Mouse (Mus musculus): Measurements from ENCODE around the gene Olfr670. TPM values are rescaled to one million over a fixed set of nuclear protein-coding genes. Genes with fewer than 3 reads are reported as not detected.

Olfr670 gene
- not detected in 2 replicates for polyA plus RNA-seq (2012; rRNA removed)

GRCm38 (mm10) chr7:104962520-104962919 lies at the start of gene Olfr670:
Olfr670 (minus strand) TSS chr7:104962620.

GRCm38 (mm10) chr7:105001929-105002328 lies 39.5 kb upstream of the Olfr670 start, which contains the start of gene Olfr672:
Olfr672 (minus strand) TSS chr7:105002029.

GRCm38 (mm10) chr7:104979026-104979425 lies 16.6 kb upstream of the Olfr670 start, which contains the start of gene Olfr671:
Olfr671 (minus strand) TSS chr7:104979126.

GRCm38 (mm10) chr7:104933940-104934339 lies 28.5 kb downstream of the Olfr670 start, which contains the start of gene Olfr669:
Olfr669 (plus strand) TSS chr7:104934240.

GRCm38 (mm10) chr7:104927957-104928356 lies 34.5 kb downstream of the Olfr670 start, which contains the start of gene Olfr668:
Olfr668 (minus strand) TSS chr7:104928057.

GRCm38 (mm10) chr7:104921382-104921781 lies 41.0 kb downstream of the Olfr670 start, which contains the start of gene Olfr667:
Olfr667 (minus strand) TSS chr7:104921482.

Other genes starting within 250 kb of the Olfr670 start
- gene Usp17le, start 185.2 kb downstream of the Olfr670 start, polyA plus RNA-seq (2012; rRNA removed) = not detected in 2 replicates
- not detected in 2 replicates for gene Usp17lb, start 120.0 kb downstream of the Olfr670 start, polyA plus RNA-seq (2012; rRNA removed)
- not detected in 2 replicates for gene Usp17la, start 105.6 kb downstream of the Olfr670 start, polyA plus RNA-seq (2012; rRNA removed)
- not detected in 2 replicates for gene Olfr665, start 84.6 kb downstream of the Olfr670 start, polyA plus RNA-seq (2012; rRNA removed)
- gene Olfr666, start 66.7 kb downstream of the Olfr670 start, polyA plus RNA-seq (2012; rRNA removed) = not detected in 2 replicates
- gene Olfr667, start 41.1 kb downstream of the Olfr670 start, polyA plus RNA-seq (2012; rRNA removed) = not detected in 2 replicates
- gene Olfr668, start 34.6 kb downstream of the Olfr670 start, polyA plus RNA-seq (2012; rRNA removed) = not detected in 2 replicates
- gene Olfr669, start 28.4 kb downstream of the Olfr670 start, polyA plus RNA-seq (2012; rRNA removed) = not detected in 2 replicates
- not detected in 2 replicates for gene Olfr671, start 16.5 kb upstream of the Olfr670 start, polyA plus RNA-seq (2012; rRNA removed)
- not detected in 2 replicates for gene Olfr672, start 39.4 kb upstream of the Olfr670 start, polyA plus RNA-seq (2012; rRNA removed)
- gene Olfr675, start 65.8 kb upstream of the Olfr670 start, polyA plus RNA-seq (2012; rRNA removed) = not detected in 2 replicates
- gene Olfr676, start 70.1 kb upstream of the Olfr670 start, polyA plus RNA-seq (2012; rRNA removed) = not detected in 2 replicates
- not detected in 2 replicates for gene Olfr677, start 88.8 kb upstream of the Olfr670 start, polyA plus RNA-seq (2012; rRNA removed)
- not detected in 2 replicates for gene Olfr678, start 101.9 kb upstream of the Olfr670 start, polyA plus RNA-seq (2012; rRNA removed)
- gene Olfr679, start 118.6 kb upstream of the Olfr670 start, polyA plus RNA-seq (2012; rRNA removed) = not detected in 2 replicates
- not detected in 2 replicates for gene Olfr680-ps1, start 130.2 kb upstream of the Olfr670 start, polyA plus RNA-seq (2012; rRNA removed)
- not detected in 2 replicates for gene Olfr681, start 154.2 kb upstream of the Olfr670 start, polyA plus RNA-seq (2012; rRNA removed)
- gene Olfr683, start 184.4 kb upstream of the Olfr670 start, polyA plus RNA-seq (2012; rRNA removed) = not detected in 2 replicates
- not detected in 2 replicates for gene Olfr684, start 201.0 kb upstream of the Olfr670 start, polyA plus RNA-seq (2012; rRNA removed)
- gene Olfr685, start 223.4 kb upstream of the Olfr670 start, polyA plus RNA-seq (2012; rRNA removed) = not detected in 2 replicates
- not detected in 2 replicates for gene Olfr686, start 244.9 kb upstream of the Olfr670 start, polyA plus RNA-seq (2012; rRNA removed)

Data from central nervous system, embryonic 18 days (tissue).